Mouse (Mus musculus) gastrocnemius, postnatal 25 days (tissue): Measurements from ENCODE around the gene Atp7a. TPM values are rescaled to one million over a fixed set of nuclear protein-coding genes. Genes with fewer than 3 reads are reported as not detected.

Experiments used
- DNase-seq: peaks from one replicate; pipeline ENCODE4 v3.0.0; 2022
- total RNA-seq, 2 experiments: library from RNA; stranded (reverse); gene quantifications; 1 replicate in 1 of 2; 2 replicates in 1 of 2; pipeline ENCODE4 v1.2.3; 2021

Gene Atp7a
- total RNA-seq, 2 experiments from 2014 or later, result 6.9 to 8.1 TPM

GRCm38 (mm10) chrX:106171106-106171852 lies 144.2 kb downstream of the Atp7a start:
- peak; percentile 43 for DNase-seq

GRCm38 (mm10) chrX:106171853-106172154 lies 144.7 kb downstream of the Atp7a start:
- DNase-seq, result no peak

Other genes starting within 250 kb of the Atp7a start
- 10 to 100 TPM; 31.2 to 39.9 TPM for gene Atrx, start 97.9 kb upstream of the Atp7a start, total RNA-seq
- gene Magt1, start 15.4 kb upstream of the Atp7a start, total RNA-seq, result 10 to 100 TPM; 28.6 to 30.4 TPM
- gene Cox7b, start 11.6 kb upstream of the Atp7a start, total RNA-seq, result 100 to 1,000 TPM; 923 to 928 TPM
- under 1 TPM; 0.21 to 0.31 TPM for gene Tlr13, start 115.9 kb downstream of the Atp7a start, total RNA-seq
- 1,000 to 10,000 TPM; 1,203 to 1,320 TPM for gene Pgk1, start 159.8 kb downstream of the Atp7a start, total RNA-seq
- 1 to 10 TPM; 4.4 to 5.4 TPM for gene Taf9b, start 193.9 kb downstream of the Atp7a start, total RNA-seq
- under 1 TPM in 1 of 2 experiments, not detected in 1; 0.08 TPM for gene Fnd3c2, start 228.1 kb downstream of the Atp7a start, total RNA-seq